Mouse (Mus musculus): ENCODE measurements at regions not wholly inside any gene's neighbourhood (a gene's known extent, or its start where the extent isn't known, plus 50 kb on each side); places are given as distances from the start of the nearest gene placed in this dataset.

- TF ChIP-seq CTCF (conservative IDR thresholded peaks at IDR 0.05; ENCODE audit: low read length) (no peak), NANOG (IDR thresholded peaks at IDR 0.05; ENCODE audit: borderline replicate concordance, low read length) (no peak)
Measured at GRCm38 (mm10) chr1:168631979-168632378, 199.9 kb upstream of the Pbx1 start.

Data from E14TG2a.4 (cell line).